Mouse (Mus musculus) midbrain, embryonic 11.5 days (tissue): ENCODE data around the gene 1110057P08Rik. TPM values are rescaled to one million over a fixed set of nuclear protein-coding genes. Genes with fewer than 3 reads are reported as not detected.
"Not testable (repeated sequence)": the region's sequence is repeated elsewhere in the genome, so short reads cannot be mapped to it uniquely, and the experiment has no call there.

Source experiments
- ATAC-seq: fragments of 200-750 bp; cut with Nextera tagmentation; 2 replicates; pipeline ENCODE4 v1.8.0; 2017; ENCODE audit warnings: moderate TSS enrichment, moderate library complexity; ENCODE audit not compliant: low FRiP score
- DNase-seq: peaks from one replicate; pipeline ENCODE4 v3.0.0; 2015; ENCODE audit warnings: low spot score; ENCODE audit errors: missing footprints
- H3K27ac ChIP-seq: fragments of 300-500 bp; sonication (generic); 2 replicates; pipeline ENCODE4 v1.5.1; 2014; ENCODE audit warnings: low read depth, low read length
- H3K27me3 ChIP-seq: fragments of 300-500 bp; sonication (generic); 2 replicates; pipeline ENCODE4 v1.6.1; 2014; ENCODE audit warnings: mild to moderate bottlenecking, low read length, moderate library complexity, mixed read lengths; ENCODE audit not compliant: control insufficient read depth, insufficient read depth
- H3K36me3 ChIP-seq: fragments of 300-500 bp; sonication (generic); 2 replicates; pipeline ENCODE4 v1.6.1; 2014; ENCODE audit warnings: mild to moderate bottlenecking, low read length, moderate library complexity, mixed read lengths; ENCODE audit not compliant: control insufficient read depth, insufficient read depth
- H3K4me1 ChIP-seq: fragments of 300-500 bp; sonication (generic); 2 replicates; pipeline ENCODE4 v1.6.1; 2014; ENCODE audit warnings: low read length; ENCODE audit not compliant: control insufficient read depth, insufficient read depth
- H3K4me2 ChIP-seq: fragments of 300-500 bp; sonication (generic); 2 replicates; pipeline ENCODE4 v1.6.1; 2014; ENCODE audit warnings: mild to moderate bottlenecking, moderate library complexity
- H3K4me3 ChIP-seq: fragments of 300-500 bp; sonication (generic); 2 replicates; pipeline ENCODE4 v1.5.1; 2014; ENCODE audit warnings: low read depth, low read length
- H3K9ac ChIP-seq: fragments of 300-500 bp; sonication (generic); 2 replicates; pipeline ENCODE4 v1.6.1; 2014; ENCODE audit warnings: low read length
- H3K9me3 ChIP-seq: fragments of 300-500 bp; sonication (generic); 2 replicates; pipeline ENCODE4 v1.6.1; 2016; ENCODE audit warnings: low read length; ENCODE audit not compliant: control insufficient read depth
- WGBS: fragments of 180-500 bp; shearing (Covaris S2); extraction: QIAGEN DNeasy Blood & Tissue Kit; methylation state at CpG from one replicate; pipeline ENCODE4 v1.1.7; 2014; 5-methylcytosine and 5-hydroxymethylcytosine counted together
- polyA plus RNA-seq: library from polyadenylated mRNA; unstranded; fragments of >200 nt; fragmentation: Nextera tagmentation; extraction: Ambion mirVana; gene quantifications from 2 replicates; pipeline ENCODE4 v1.2.1, GENCODE M21; 2014

The 1110057P08Rik gene
- polyA plus RNA-seq = not detected in 2 replicates

DNA sequence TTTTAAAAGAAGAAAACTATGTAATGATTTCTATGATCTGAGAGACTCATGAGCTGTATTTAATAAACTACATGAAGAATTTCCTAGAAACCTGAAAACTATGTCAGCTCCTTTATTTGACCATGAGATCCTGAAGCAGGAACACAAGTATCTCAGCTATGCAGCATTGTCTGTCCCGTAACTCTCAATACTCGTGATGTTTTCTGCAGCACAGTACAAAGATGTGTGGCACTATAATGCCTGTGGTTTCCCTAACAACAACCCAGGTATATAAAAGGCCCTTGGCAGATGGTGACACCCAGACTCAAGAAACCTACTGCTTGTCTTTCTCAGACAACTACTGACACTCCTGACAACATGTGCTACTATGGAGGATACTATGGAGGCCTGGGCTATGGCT lies at the start of gene 1110057P08Rik:
1110057P08Rik (plus strand) TSS at position 301 of the 400 bp plus-strand sequence.
- no peak for ATAC-seq
- WGBS = 79% methylated on average over 2 of the region's 2 CpGs

DNA sequence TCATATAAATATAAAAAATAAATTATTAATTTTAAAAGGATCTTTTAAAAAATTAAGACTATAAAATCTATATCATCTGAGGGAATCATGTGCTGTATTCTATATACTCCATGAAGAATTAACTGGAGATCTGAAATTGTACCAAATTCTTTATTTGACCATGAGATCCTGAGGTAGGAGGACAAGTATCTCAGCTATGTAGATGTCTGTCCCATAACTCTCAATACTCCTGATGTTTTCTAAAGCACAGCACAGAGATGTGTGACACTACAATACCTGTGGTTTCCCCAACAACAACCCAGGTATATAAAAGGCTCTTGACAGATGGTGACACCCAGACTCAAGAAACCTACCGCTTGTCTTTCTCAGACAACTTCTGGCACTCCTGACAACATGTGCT lies 34.0 kb upstream of the 1110057P08Rik start, which contains the start of gene Gm6358:
Gm6358 (plus strand) TSS at position 301 of the 400 bp plus-strand sequence.
- Histone ChIP-seq H3K4me3 (no peak within 1 kb of the TSS), H3K9me3 (no peaks in the 10 kb centered on the region), H3K27me3 (no peaks in the 10 kb centered on the region), H3K9ac (no peak within 1 kb of the TSS), H3K4me1 (no peaks in the 10 kb centered on the region), H3K36me3 (no peaks in the 10 kb centered on the region), H3K4me2 (no peak within 1 kb of the TSS), H3K27ac (no peak within 1 kb of the TSS)
- DNase-seq (no peak), ATAC-seq (no peak)
- 89% methylated on average over 1 of the region's 1 CpGs for WGBS

More for the DNA sequence above, at the start of gene 1110057P08Rik:
- no peak within 1 kb of the TSS for H3K4me3 ChIP-seq
- H3K27me3 ChIP-seq = no peaks in the 10 kb centered on the region
- no peaks in the 10 kb centered on the region for H3K36me3 ChIP-seq
- H3K4me1 ChIP-seq = no peaks in the 10 kb centered on the region
- H3K9ac ChIP-seq = no peak within 1 kb of the TSS
- H3K27ac ChIP-seq = no peak within 1 kb of the TSS
- DNase-seq = peak; percentile 6
- no peak within 1 kb of the TSS for H3K4me2 ChIP-seq
- H3K9me3 ChIP-seq = no peaks in the 10 kb centered on the region

- Histone ChIP-seq H3K36me3 (no peaks in the 10 kb centered on the region), H3K27me3 (no peaks in the 10 kb centered on the region), H3K9me3 (no peaks in the 10 kb centered on the region), H3K4me2 (no peak within 1 kb of the TSS), H3K9ac (no peak within 1 kb of the TSS), H3K4me3 (no peak within 1 kb of the TSS), H3K4me1 (no peaks in the 10 kb centered on the region), H3K27ac (no peak within 1 kb of the TSS)
- no peak for ATAC-seq
- peak; percentile 23 for DNase-seq
- 94% methylated on average over 1 of the region's 1 CpGs for WGBS
Measured at GRCm38 (mm10) chr16:89150786-89151185, 23.7 kb upstream of the 1110057P08Rik start, which contains the start of gene Gm10061. Gene Gm10061 (plus strand): TSS chr16:89151086.

DNA sequence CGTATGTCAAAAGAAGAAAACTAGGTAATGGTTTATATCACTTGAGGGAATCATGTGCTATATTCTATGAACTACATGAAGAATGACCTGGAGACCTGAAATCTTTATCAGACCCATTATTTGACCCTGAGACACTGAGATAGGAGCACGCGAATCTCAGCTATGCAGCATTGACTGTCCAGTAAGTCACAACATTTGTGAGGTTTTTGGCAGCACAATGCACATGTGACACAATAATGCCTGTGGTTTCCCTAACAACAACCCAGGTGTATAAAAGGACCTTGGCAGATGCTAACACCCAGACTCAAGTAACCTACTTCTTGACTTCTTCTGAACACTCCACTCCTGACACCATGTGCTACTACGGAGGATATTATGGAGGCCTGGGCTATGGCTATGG lies 16.9 kb upstream of the 1110057P08Rik start, which contains the start of gene Gm9789:
Gm9789 (plus strand) TSS at position 301 of the 400 bp plus-strand sequence.
- WGBS = 91% methylated on average over 4 of the region's 4 CpGs
- no peaks in the 10 kb centered on the region for H3K27me3 ChIP-seq
- H3K9ac ChIP-seq = no peak within 1 kb of the TSS
- no peaks in the 10 kb centered on the region for H3K4me1 ChIP-seq
- H3K36me3 ChIP-seq = no peaks in the 10 kb centered on the region
- no peak within 1 kb of the TSS for H3K4me2 ChIP-seq
- H3K4me3 ChIP-seq = no peak within 1 kb of the TSS
- DNase-seq (peak; percentile 41), ATAC-seq (no peak)
- H3K27ac ChIP-seq = no peak within 1 kb of the TSS
- H3K9me3 ChIP-seq = no peaks in the 10 kb centered on the region

GRCm38 (mm10) chr16:89169190-89169589 lies 5.3 kb upstream of the 1110057P08Rik start, which contains the start of gene Gm7735:
Gene Gm7735 (plus strand): TSS chr16:89169490.
- not testable (repeated sequence) for H3K27me3 ChIP-seq

DNA sequence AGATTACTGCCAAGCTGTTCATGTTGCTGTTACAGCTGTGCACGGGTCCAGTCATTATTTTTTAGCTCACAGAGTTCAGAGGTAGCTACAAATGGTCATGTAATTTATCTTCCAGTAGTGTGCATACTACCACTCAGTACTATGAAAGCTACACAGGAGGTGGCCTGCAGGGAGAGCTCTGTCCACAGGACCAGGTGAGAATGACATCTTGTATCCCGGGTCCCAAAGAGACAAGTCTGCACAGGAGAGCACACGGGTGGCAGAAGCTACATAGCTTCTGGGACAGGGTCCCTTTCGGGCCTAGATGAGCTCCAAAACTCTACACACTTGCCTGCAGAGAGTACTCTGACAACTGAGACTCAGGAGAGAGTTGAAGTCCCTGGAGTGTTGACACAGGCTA lies 14.1 kb downstream of the 1110057P08Rik start:
- no peaks in the 10 kb centered on the region for H3K27me3 ChIP-seq
- H3K9me3 ChIP-seq = no peaks in the 10 kb centered on the region
- H3K4me2 ChIP-seq = no peak overlapping the region
- no peak for DNase-seq
- no peaks in the 10 kb centered on the region for H3K36me3 ChIP-seq
- no peak overlapping the region for H3K9ac ChIP-seq
- no peaks in the 10 kb centered on the region for H3K4me1 ChIP-seq
- no peak overlapping the region for H3K27ac ChIP-seq
- 87% methylated on average over 4 of the region's 4 CpGs for WGBS
- H3K4me3 ChIP-seq = no peak overlapping the region
- ATAC-seq = no peak

More at GRCm38 (mm10) chr16:89169190-89169589, 5.3 kb upstream of the 1110057P08Rik start, which contains the start of gene Gm7735:
- not testable (repeated sequence) for H3K27ac ChIP-seq, DNase-seq, H3K4me1 ChIP-seq, ATAC-seq, H3K4me3 ChIP-seq, H3K4me2 ChIP-seq, H3K9ac ChIP-seq, H3K9me3 ChIP-seq, H3K36me3 ChIP-seq

GRCm38 (mm10) chr16:89205561-89205960 lies 31.0 kb downstream of the 1110057P08Rik start, which contains the start of gene Krtap20-2:
Gene Krtap20-2 (plus strand): TSS chr16:89205861.
- no peaks in the 10 kb centered on the region for H3K36me3 ChIP-seq
- no peaks in the 10 kb centered on the region for H3K9me3 ChIP-seq
- H3K27ac ChIP-seq = no peak within 1 kb of the TSS
- H3K4me3 ChIP-seq = no peak within 1 kb of the TSS
- no peak within 1 kb of the TSS for H3K4me2 ChIP-seq
- H3K4me1 ChIP-seq = no peaks in the 10 kb centered on the region
- no peak for ATAC-seq
- H3K9ac ChIP-seq = no peak within 1 kb of the TSS
- no peak for DNase-seq
- H3K27me3 ChIP-seq = no peaks in the 10 kb centered on the region
- WGBS = 79% methylated on average over 1 of the region's 1 CpGs

Other genes with a start within 250 kb of the 1110057P08Rik start
- not detected in 2 replicates for gene Krtap19-9b, start 242.5 kb upstream of the 1110057P08Rik start, polyA plus RNA-seq
- not detected in 2 replicates for gene Krtap16-3, start 211.9 kb upstream of the 1110057P08Rik start, polyA plus RNA-seq
- not detected in 2 replicates for gene Krtap22-2, start 164.0 kb upstream of the 1110057P08Rik start, polyA plus RNA-seq
- not detected in 2 replicates for gene Gm10229, start 159.5 kb upstream of the 1110057P08Rik start, polyA plus RNA-seq
- not detected in 2 replicates for gene Krtap6-1, start 143.0 kb upstream of the 1110057P08Rik start, polyA plus RNA-seq
- not detected in 2 replicates for gene Gm10228, start 133.3 kb upstream of the 1110057P08Rik start, polyA plus RNA-seq
- not detected in 2 replicates for gene Krtap6-5, start 126.9 kb upstream of the 1110057P08Rik start, polyA plus RNA-seq
- gene 1110025L11Rik, start 110.7 kb upstream of the 1110057P08Rik start, polyA plus RNA-seq = not detected in 2 replicates
- not detected in 2 replicates for gene Krtap6-3, start 90.7 kb upstream of the 1110057P08Rik start, polyA plus RNA-seq
- not detected in 2 replicates for gene Gm6358, start 33.9 kb upstream of the 1110057P08Rik start, polyA plus RNA-seq
- gene Gm10061, start 23.6 kb upstream of the 1110057P08Rik start, polyA plus RNA-seq = not detected in 2 replicates
- not detected in 2 replicates for gene Gm9789, start 16.8 kb upstream of the 1110057P08Rik start, polyA plus RNA-seq
- not detected in 2 replicates for gene Gm7735, start 5.2 kb upstream of the 1110057P08Rik start, polyA plus RNA-seq
- not detected in 2 replicates for gene Krtap20-2, start 31.1 kb downstream of the 1110057P08Rik start, polyA plus RNA-seq
- gene Krtap21-1, start 229.1 kb downstream of the 1110057P08Rik start, polyA plus RNA-seq = not detected in 2 replicates
- not detected in 2 replicates for gene Krtap6-2, start 245.4 kb downstream of the 1110057P08Rik start, polyA plus RNA-seq